Mouse (Mus musculus): ENCODE measurements around the gene Tnip1.

- no peak for TF ChIP-seq POLR2A (IDR thresholded peaks at IDR 0.05; ENCODE audit: low read depth, low read length)
- TF ChIP-seq USF2 (conservative IDR thresholded peaks at IDR 0.05; ENCODE audit: low read depth, low read length) = no peak
- TF ChIP-seq EP300 (IDR thresholded peaks at IDR 0.05; ENCODE audit: low read length) = no peak
- TF ChIP-seq MAZ (IDR thresholded peaks at IDR 0.05; ENCODE audit: low read depth, low read length) = no peak
- TF ChIP-seq CTCF (conservative IDR thresholded peaks at IDR 0.05 in 1 of 2, IDR thresholded peaks at IDR 0.05 in 1 of 2; ENCODE audit: low read depth in 2 of 2, low read length in 2 of 2) = peak in 1 of 2 experiments; percentile 62; a peak in 2 of 4 replicates
Measured at GRCm38 (mm10) chr11:54930318-54930979, 32.3 kb downstream of the Tnip1 start.
